Mouse (Mus musculus): ENCODE results near the gene Aurka.
A peak's percentile ranks its signal among the peaks of the same experiment; 100 is the strongest.

The Aurka gene

GRCm38 (mm10) chr2:172370411-172371223 is at the start of gene Aurka, which contains the start of gene Cstf1:
Gene Aurka, minus strand, starts transcription at chr2:172370535.
Gene Cstf1, plus strand, starts transcription at chr2:172370681.
- peak; percentile 96 to 98 for DNase-seq

- no peak for DNase-seq
Observed at GRCm38 (mm10) chr2:172418208-172418607, 47.9 kb upstream of the Aurka start.

GRCm38 (mm10) chr2:172416876-172417275 is 46.5 kb upstream of the Aurka start:
- no peak for DNase-seq

DNA sequence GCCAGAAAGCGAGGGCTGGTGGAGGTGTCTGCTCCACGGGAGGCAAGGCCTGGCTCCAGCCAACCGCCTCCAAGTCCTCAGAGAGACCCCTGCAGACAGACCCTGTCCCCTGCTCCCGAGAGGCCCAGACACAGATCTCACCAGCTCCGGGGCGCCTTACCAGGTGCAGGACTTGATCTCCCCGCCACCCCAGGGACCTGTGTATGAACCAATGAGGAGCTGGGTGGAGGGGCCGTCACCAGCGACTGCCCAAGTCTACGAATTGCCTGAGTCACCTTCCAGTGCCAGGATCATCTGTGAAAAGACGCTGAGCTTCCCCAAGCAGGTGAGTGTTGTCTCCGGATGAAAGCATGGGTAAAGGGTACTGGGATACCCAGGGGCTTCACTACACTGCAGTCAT is 45.9 kb upstream of the Aurka start:
- DNase-seq: no peak

- no peak for DNase-seq
Observed at GRCm38 (mm10) chr2:172413894-172414293, 43.6 kb upstream of the Aurka start.

GRCm38 (mm10) chr2:172413273-172413672 is 42.9 kb upstream of the Aurka start:
- DNase-seq: no peak

- no peak for DNase-seq
Observed at GRCm38 (mm10) chr2:172412454-172412853, 42.1 kb upstream of the Aurka start.

- DNase-seq: peak in 1 of 2 experiments; percentile 12
Observed at GRCm38 (mm10) chr2:172411091-172411490, 40.8 kb upstream of the Aurka start.

- DNase-seq: no peak
Observed at GRCm38 (mm10) chr2:172410686-172411085, 40.4 kb upstream of the Aurka start.

DNA sequence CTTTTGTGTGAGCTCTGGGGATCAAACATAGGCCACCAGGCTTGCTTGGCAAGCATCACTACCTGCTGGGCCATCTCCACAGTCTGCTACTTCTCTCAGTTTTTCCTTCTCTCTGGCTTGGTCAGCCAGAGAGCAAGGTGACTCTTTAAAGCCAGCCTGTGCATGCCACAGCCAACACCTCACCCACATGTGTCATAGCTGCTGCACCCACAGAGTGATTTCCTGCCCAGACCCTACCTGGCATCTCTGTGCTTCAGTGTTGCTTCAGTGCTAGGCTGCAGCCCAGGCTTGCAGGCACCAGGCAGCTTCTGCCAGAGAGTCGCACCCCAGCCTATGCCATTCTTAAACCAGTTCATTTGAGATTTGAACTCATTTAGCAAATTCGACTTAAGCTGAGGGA is 37.2 kb upstream of the Aurka start:
- DNase-seq: no peak

- no peak for DNase-seq
Observed at GRCm38 (mm10) chr2:172406173-172406572, 35.8 kb upstream of the Aurka start.

GRCm38 (mm10) chr2:172405011-172405410 is 34.7 kb upstream of the Aurka start:
- no peak for DNase-seq

- DNase-seq: no peak
Observed at GRCm38 (mm10) chr2:172404239-172404638, 33.9 kb upstream of the Aurka start.

DNA sequence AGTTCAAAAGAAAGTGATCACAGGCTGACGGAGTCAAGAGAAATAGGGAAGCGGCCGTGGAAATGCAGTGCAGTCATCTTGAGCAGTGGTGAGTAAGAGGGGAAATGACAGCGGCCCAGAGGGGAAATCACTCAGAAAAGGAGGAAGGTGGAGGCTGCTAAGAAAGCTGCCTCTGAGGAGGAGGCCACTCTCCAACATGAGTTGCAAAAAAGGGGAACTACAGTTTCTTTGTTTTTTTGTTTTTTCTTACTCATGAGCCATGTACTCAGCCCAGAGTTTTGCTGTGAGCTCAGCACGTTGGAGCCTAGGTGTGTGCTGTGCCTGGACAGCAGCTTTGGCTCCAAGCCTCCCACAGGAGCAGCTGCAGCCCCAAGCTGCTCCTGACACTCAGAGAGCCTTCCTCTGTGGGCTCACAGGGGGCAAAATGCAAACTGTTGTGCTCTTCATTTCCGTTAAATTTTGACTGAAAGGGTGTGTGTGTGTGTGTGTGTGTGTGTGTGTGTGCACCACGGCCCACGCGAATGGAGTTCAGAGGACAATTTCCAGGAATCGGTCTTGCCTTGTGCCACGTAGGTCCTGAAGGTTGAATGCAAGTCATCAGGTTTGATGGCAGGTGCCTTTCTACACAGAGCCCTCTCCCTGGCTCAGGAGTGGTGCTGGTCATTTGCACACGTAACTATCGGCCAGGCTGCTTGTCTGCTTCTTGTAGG is 30.9 kb upstream of the Aurka start:
- no peak for DNase-seq

DNA sequence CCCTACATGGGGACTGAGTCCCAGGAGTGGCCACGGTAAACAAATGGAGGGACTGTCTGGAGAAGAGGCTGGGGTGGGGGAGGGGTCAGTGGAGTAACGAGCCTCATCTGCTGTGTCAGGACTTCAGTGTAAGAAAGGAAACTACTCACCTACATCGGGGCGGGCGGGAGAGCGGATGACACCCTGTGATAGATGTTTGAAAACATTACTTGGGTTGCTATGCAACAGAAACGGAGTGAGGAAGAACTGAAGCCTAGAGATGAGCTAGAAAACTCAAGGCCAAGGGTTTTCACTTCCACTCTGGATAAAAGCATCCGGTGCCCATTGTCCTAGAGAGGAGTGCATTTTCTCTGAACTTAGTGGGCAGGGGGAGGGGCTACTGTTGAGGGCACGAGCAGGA is 29.6 kb upstream of the Aurka start:
- DNase-seq: no peak

- no peak for DNase-seq
Observed at GRCm38 (mm10) chr2:172395961-172396360, 25.6 kb upstream of the Aurka start.

- no peak for DNase-seq
Observed at GRCm38 (mm10) chr2:172394671-172395070, 24.3 kb upstream of the Aurka start.

- no peak for DNase-seq
Observed at GRCm38 (mm10) chr2:172394052-172394392, 23.7 kb upstream of the Aurka start.

DNA sequence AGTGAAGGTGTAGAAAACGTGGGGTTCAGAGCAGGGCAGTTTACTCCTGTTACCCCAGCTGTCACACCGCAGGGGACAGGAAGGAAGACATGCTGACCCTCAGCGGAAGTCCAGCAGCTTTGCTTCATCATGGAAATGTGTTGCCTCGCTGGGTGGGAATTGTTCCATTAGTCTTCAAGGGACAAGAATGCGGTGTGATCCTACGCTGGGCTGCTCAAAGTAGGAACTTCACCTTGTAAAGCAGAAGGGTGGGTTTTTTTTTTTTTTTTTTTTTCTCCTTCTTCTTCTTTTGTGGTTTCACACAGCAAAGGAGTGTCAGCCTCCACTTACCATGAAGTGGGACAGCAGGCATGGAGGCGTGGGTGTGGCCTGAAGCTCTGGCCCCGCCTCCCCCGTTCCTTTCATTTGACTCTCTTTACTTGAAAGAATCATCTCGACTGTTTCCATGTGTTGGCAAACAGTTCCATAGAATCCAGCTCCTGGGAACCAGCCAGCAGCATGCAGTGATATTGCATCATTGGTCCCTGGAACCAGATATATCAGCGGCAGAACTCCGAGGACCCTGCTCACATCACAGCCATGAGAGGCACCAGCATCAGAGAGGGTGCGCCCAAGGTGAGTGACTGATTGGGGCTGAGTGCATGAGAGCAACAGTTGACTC is 23.2 kb upstream of the Aurka start, which contains the start of gene Cass4:
Cass4 (plus strand) TSS at position 404 of the 661 bp plus-strand sequence.
- DNase-seq: no peak

DNA sequence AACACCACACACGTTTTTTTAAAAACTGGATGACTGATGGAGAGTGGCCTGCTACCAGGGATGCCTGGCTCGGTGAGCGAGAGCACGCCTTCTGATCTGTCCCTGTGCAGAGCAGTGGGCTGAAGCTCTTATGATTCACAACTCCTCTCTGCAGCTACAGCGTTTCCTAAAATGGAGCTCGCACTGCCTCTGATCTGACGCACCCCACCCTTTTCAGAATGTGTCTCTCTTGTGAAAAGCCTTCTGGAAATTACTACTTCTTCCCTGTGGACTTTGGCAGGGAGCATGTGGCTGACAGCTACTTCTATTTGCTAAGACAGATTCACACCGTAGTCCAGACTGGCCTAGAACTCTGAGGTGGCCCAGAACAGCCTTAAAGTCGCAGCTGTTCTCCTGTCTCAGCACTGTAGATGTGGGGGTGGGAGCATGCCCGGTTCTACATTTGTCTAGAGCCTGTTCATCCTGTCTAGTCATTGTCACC is 21.7 kb upstream of the Aurka start:
- no peak for DNase-seq

GRCm38 (mm10) chr2:172390341-172390740 is 20.0 kb upstream of the Aurka start:
- no peak for DNase-seq

GRCm38 (mm10) chr2:172384715-172385114 is 14.4 kb upstream of the Aurka start:
- no peak for DNase-seq

DNA sequence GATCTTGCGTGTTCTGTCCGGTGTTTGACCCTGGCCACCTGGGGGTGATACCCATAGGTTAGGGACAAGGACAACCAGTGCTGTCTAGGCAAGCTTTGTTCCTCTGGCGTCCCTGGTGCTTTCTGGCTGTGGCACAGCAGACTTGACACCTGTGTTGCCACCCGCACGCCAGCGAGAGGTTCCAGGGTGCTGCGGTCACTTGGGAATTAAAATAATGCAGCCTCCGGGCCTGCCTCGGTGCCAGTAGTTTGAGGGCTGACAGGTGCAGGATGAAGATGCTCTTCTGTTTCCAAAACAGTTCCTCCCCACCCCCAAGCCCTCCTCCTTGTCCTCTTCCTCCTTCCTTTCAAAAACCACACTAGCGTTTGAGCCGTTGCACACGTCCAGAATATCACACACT is 11.6 kb upstream of the Aurka start:
- no peak for DNase-seq

Measured in cerebellum, postnatal 25 days (tissue).